Mouse (Mus musculus): ENCODE measurements at regions not wholly inside any gene's neighbourhood (a gene's known extent, or its start where the extent isn't known, plus 50 kb on each side); places are given as distances from the start of the nearest gene placed in this dataset.
"Not testable (repeated sequence)": the region's sequence is repeated elsewhere in the genome, so short reads cannot be mapped to it uniquely, and the experiment has no call there.

GRCm38 (mm10) chr1:137254634-137255033 is 294.4 kb upstream of the Nr5a2 start:
- no peak overlapping the region for H3K4me3 ChIP-seq (replicated peaks)
- H3K9ac ChIP-seq (replicated peaks) = no peak overlapping the region
- H3K4me2 ChIP-seq (replicated peaks) = no peak overlapping the region
- H3K36me3 ChIP-seq = no peaks in the 10 kb centered on the region
- H3K27me3 ChIP-seq = no peaks in the 10 kb centered on the region
- 90% methylated on average over 1 of the region's 1 CpGs for WGBS
- H3K9me3 ChIP-seq = peaks cover 7% of the 10 kb centered on the region; the same call in 1 of the 2 replicates
- ATAC-seq = peak; percentile 65; the same call in 1 of the 2 replicates
- H3K27ac ChIP-seq = no peak overlapping the region
- H3K4me1 ChIP-seq (replicated peaks) = peaks cover 14% of the 10 kb centered on the region

GRCm38 (mm10) chr1:137227098-137227485 is 266.8 kb upstream of the Nr5a2 start:
- Histone ChIP-seq H3K4me2 (replicated peaks) (no peak overlapping the region), H3K27me3 (0 out of 2 replicates have a peak, but pooled peaks cover 6% of the 10 kb centered on the region), H3K4me3 (replicated peaks) (no peak overlapping the region), H3K27ac (no peak overlapping the region), H3K4me1 (replicated peaks) (no peaks in the 10 kb centered on the region), H3K9me3 (no peaks in the 10 kb centered on the region), H3K9ac (replicated peaks) (no peak overlapping the region), H3K36me3 (no peaks in the 10 kb centered on the region)
- ATAC-seq = no peak
- WGBS = 85% methylated on average over 4 of the region's 4 CpGs

- H3K27ac ChIP-seq = no peak overlapping the region
- ATAC-seq = no peak
- H3K9ac ChIP-seq (replicated peaks) = no peak overlapping the region
- no peak overlapping the region for H3K4me3 ChIP-seq (replicated peaks)
- H3K4me1 ChIP-seq (replicated peaks) = peaks cover 5% of the 10 kb centered on the region
- 78% methylated on average over 6 of the region's 6 CpGs for WGBS
- H3K36me3 ChIP-seq = no peaks in the 10 kb centered on the region
- no peaks in the 10 kb centered on the region for H3K9me3 ChIP-seq
- 0 out of 2 replicates have a peak, but pooled peaks cover 6% of the 10 kb centered on the region for H3K27me3 ChIP-seq
- H3K4me2 ChIP-seq (replicated peaks) = no peak overlapping the region
Observed at GRCm38 (mm10) chr1:137226479-137227097, 266.3 kb upstream of the Nr5a2 start.

GRCm38 (mm10) chr1:137225418-137225817 is 265.2 kb upstream of the Nr5a2 start:
- no peak overlapping the region for H3K4me3 ChIP-seq (replicated peaks)
- 0 out of 2 replicates have a peak, but pooled peaks cover 6% of the 10 kb centered on the region for H3K27me3 ChIP-seq
- peak; percentile 53; the same call in 1 of the 2 replicates for ATAC-seq
- H3K9ac ChIP-seq (replicated peaks) = no peak overlapping the region
- no peak overlapping the region for H3K27ac ChIP-seq
- H3K9me3 ChIP-seq = no peaks in the 10 kb centered on the region
- WGBS = 29% methylated on average over 3 of the region's 3 CpGs
- H3K4me1 ChIP-seq (replicated peaks) = peaks cover 15% of the 10 kb centered on the region
- H3K36me3 ChIP-seq = no peaks in the 10 kb centered on the region
- no peak overlapping the region for H3K4me2 ChIP-seq (replicated peaks)

GRCm38 (mm10) chr1:137223052-137223451 is 262.8 kb upstream of the Nr5a2 start:
- Histone ChIP-seq H3K9ac (replicated peaks) (no peak overlapping the region), H3K4me2 (replicated peaks) (no peak overlapping the region), H3K27ac (no peak overlapping the region), H3K4me3 (replicated peaks) (no peak overlapping the region), H3K9me3 (no peaks in the 10 kb centered on the region), H3K27me3 (0 out of 2 replicates have a peak, but pooled peaks cover 6% of the 10 kb centered on the region), H3K4me1 (replicated peaks) (peaks cover 15% of the 10 kb centered on the region), H3K36me3 (no peaks in the 10 kb centered on the region)
- ATAC-seq = no peak
- WGBS = 67% methylated on average over 10 of the region's 10 CpGs

GRCm38 (mm10) chr1:137221087-137222057 is 261.1 kb upstream of the Nr5a2 start:
- peak overlapping the region; percentile 69 for H3K4me2 ChIP-seq (replicated peaks)
- H3K4me1 ChIP-seq (replicated peaks) = peaks cover 15% of the 10 kb centered on the region
- 10% methylated on average over 25 of the region's 25 CpGs for WGBS
- peak overlapping the region; percentile 44; the same call in 1 of the 2 replicates for H3K27ac ChIP-seq
- H3K4me3 ChIP-seq (replicated peaks) = peak overlapping the region; percentile 39
- no peaks in the 10 kb centered on the region for H3K9me3 ChIP-seq
- H3K9ac ChIP-seq (replicated peaks) = peak overlapping the region; percentile 62
- ATAC-seq = peak; percentile 78
- 0 out of 2 replicates have a peak, but pooled peaks cover 6% of the 10 kb centered on the region for H3K27me3 ChIP-seq
- H3K36me3 ChIP-seq = no peaks in the 10 kb centered on the region

- Histone ChIP-seq H3K27me3 (0 out of 2 replicates have a peak, but pooled peaks cover 6% of the 10 kb centered on the region), H3K9ac (replicated peaks) (no peak overlapping the region), H3K4me1 (replicated peaks) (peaks cover 15% of the 10 kb centered on the region), H3K9me3 (no peaks in the 10 kb centered on the region), H3K4me2 (replicated peaks) (no peak overlapping the region), H3K27ac (no peak overlapping the region), H3K4me3 (replicated peaks) (no peak overlapping the region), H3K36me3 (no peaks in the 10 kb centered on the region)
- 37% methylated on average over 6 of the region's 6 CpGs for WGBS
- no peak; the same call in 1 of the 2 replicates for ATAC-seq
Observed at GRCm38 (mm10) chr1:137220226-137220625, 260.0 kb upstream of the Nr5a2 start.

- H3K9ac ChIP-seq (replicated peaks) = no peak overlapping the region
- ATAC-seq = no peak
- no peak overlapping the region for H3K4me3 ChIP-seq (replicated peaks)
- no peaks in the 10 kb centered on the region for H3K9me3 ChIP-seq
- no peak overlapping the region for H3K4me2 ChIP-seq (replicated peaks)
- H3K36me3 ChIP-seq = no peaks in the 10 kb centered on the region
- 82% methylated on average over 11 of the region's 11 CpGs for WGBS
- H3K27me3 ChIP-seq = 0 out of 2 replicates have a peak, but pooled peaks cover under 1% of the 10 kb centered on the region
- peaks cover 15% of the 10 kb centered on the region for H3K4me1 ChIP-seq (replicated peaks)
- H3K27ac ChIP-seq = no peak overlapping the region
Observed at GRCm38 (mm10) chr1:137218611-137219010, 258.4 kb upstream of the Nr5a2 start.

- H3K4me1 ChIP-seq (replicated peaks) = peaks cover 15% of the 10 kb centered on the region
- 72% methylated on average over 4 of the region's 4 CpGs for WGBS
- H3K4me3 ChIP-seq (replicated peaks) = no peak overlapping the region
- H3K27ac ChIP-seq = no peak overlapping the region
- no peaks in the 10 kb centered on the region for H3K27me3 ChIP-seq
- no peak for ATAC-seq
- no peak overlapping the region for H3K4me2 ChIP-seq (replicated peaks)
- H3K9me3 ChIP-seq = no peaks in the 10 kb centered on the region
- H3K9ac ChIP-seq (replicated peaks) = no peak overlapping the region
- no peaks in the 10 kb centered on the region for H3K36me3 ChIP-seq
Observed at GRCm38 (mm10) chr1:137218096-137218495, 257.8 kb upstream of the Nr5a2 start.

GRCm38 (mm10) chr1:137217206-137217605 is 257.0 kb upstream of the Nr5a2 start:
- no peak overlapping the region for H3K4me2 ChIP-seq (replicated peaks)
- ATAC-seq = no peak
- no peaks in the 10 kb centered on the region for H3K36me3 ChIP-seq
- H3K27me3 ChIP-seq = no peaks in the 10 kb centered on the region
- no peaks in the 10 kb centered on the region for H3K9me3 ChIP-seq
- no peak overlapping the region for H3K27ac ChIP-seq
- peaks cover 15% of the 10 kb centered on the region for H3K4me1 ChIP-seq (replicated peaks)
- WGBS = over 99% methylated on average over 5 of the region's 5 CpGs
- H3K9ac ChIP-seq (replicated peaks) = no peak overlapping the region
- no peak overlapping the region for H3K4me3 ChIP-seq (replicated peaks)

- H3K4me1 ChIP-seq (replicated peaks); H3K27ac ChIP-seq; H3K4me2 ChIP-seq (replicated peaks); H3K36me3 ChIP-seq; H3K9me3 ChIP-seq; H3K4me3 ChIP-seq (replicated peaks); H3K9ac ChIP-seq (replicated peaks); ATAC-seq; H3K27me3 ChIP-seq: not testable (repeated sequence)
- WGBS = 89% methylated on average over 1 of the region's 1 CpGs
Observed at GRCm38 (mm10) chr1:137214328-137214727, 254.1 kb upstream of the Nr5a2 start.

GRCm38 (mm10) chr1:137213717-137214116 is 253.5 kb upstream of the Nr5a2 start:
- H3K36me3 ChIP-seq = no peaks in the 10 kb centered on the region
- no peaks in the 10 kb centered on the region for H3K9me3 ChIP-seq
- H3K4me1 ChIP-seq (replicated peaks) = no peaks in the 10 kb centered on the region
- ATAC-seq = no peak
- H3K9ac ChIP-seq (replicated peaks) = no peak overlapping the region
- H3K27me3 ChIP-seq = no peaks in the 10 kb centered on the region
- H3K4me3 ChIP-seq (replicated peaks) = no peak overlapping the region
- whole genome bisulfite sequencing = 85% methylated on average over 5 of the region's 5 CpGs
- H3K27ac ChIP-seq = no peak overlapping the region
- no peak overlapping the region for H3K4me2 ChIP-seq (replicated peaks)
